Mouse (Mus musculus): ENCODE data around the gene Gchfr. TPM values are rescaled to one million over a fixed set of nuclear protein-coding genes. Genes with fewer than 3 reads are reported as not detected.

Gchfr gene
- polyA plus RNA-seq, 1 experiment from 2014 or later = 24.3 TPM

DNA sequence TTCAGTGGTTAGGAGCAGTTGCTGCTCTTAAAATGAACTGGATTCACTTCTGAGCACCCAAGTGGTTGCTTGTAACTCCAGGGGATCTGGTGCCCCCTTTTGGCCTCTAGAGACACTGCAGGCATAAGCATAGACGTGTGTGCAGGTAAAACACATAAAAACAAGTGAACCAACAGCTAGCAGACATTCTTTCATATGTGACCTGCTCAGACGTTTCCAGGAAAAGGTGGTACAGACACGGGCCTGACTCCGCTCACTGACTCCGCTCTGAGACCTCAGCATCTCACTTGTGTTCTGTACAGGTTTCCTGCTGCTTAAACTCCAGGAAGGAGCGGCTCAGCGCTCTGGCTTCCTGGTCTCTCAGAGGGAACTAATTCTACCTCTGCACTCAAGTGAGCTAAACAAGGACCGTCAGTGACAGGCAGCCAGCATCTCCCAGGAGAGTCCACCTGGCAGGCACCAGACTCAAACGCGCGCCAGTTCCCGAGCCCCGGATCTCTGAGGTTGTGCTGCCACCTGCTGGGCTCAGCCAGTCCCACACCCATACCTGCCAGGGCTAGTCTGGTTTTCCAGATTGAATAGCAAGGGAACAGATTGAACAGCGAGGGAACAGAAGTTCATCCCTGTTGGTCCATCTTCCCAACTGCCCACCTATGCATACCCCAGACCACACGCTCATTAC lies 21.6 kb downstream of the Gchfr start:
- Histone ChIP-seq H3K9ac (ENCODE audit: low read length) (peak overlapping the region; percentile 12; the same call in 1 of the 2 replicates), H3K4me2 (ENCODE audit: low read depth, low read length) (peak overlapping the region; percentile 64), H3K9me3 (ENCODE audit: control insufficient read depth, low read length) (no peaks in the 10 kb centered on the region), H3K27me3 (ENCODE audit: control insufficient read depth, insufficient read depth, low read depth, low read length) (no peaks in the 10 kb centered on the region), H3K27ac (ENCODE audit: low read length) (no peak overlapping the region), H3K4me3 (ENCODE audit: low read length) (peak overlapping the region; percentile 41), H3K4me1 (replicated peaks; ENCODE audit: control insufficient read depth, insufficient read depth, low read length) (peaks cover 3% of the 10 kb centered on the region), H3K36me3 (ENCODE audit: control insufficient read depth, insufficient read depth, low read length) (no peaks in the 10 kb centered on the region)
- peak; percentile 85 for ATAC-seq (ENCODE audit: low read depth)
- 6% methylated on average over 15 of the region's 15 CpGs for WGBS

DNA sequence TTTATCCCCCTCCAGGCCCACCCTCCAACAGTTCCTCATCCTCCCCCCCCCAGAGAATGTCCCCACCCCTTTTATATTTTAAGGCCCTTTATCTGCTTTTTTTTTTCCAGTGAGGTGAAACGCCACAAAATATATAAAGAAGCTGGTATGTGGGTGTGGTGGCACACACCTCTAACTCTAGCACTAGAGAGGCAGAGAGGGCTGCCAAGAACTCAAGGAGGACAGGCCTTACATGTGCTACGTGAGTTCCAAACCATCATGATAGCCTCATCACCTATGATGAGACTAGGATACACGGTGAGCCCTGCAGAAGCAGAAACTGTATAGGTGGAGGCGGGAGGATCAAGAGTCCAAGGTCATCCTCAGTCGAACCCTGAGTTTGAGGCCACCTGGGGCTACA lies 23.4 kb downstream of the Gchfr start:
- Histone ChIP-seq H3K4me3 (ENCODE audit: low read length) (no peak overlapping the region), H3K4me1 (replicated peaks; ENCODE audit: control insufficient read depth, insufficient read depth, low read length) (peaks cover 3% of the 10 kb centered on the region), H3K27ac (ENCODE audit: low read length) (peak overlapping the region; percentile 39), H3K27me3 (ENCODE audit: control insufficient read depth, insufficient read depth, low read depth, low read length) (no peaks in the 10 kb centered on the region), H3K4me2 (ENCODE audit: low read depth, low read length) (no peak overlapping the region), H3K9ac (ENCODE audit: low read length) (no peak overlapping the region), H3K36me3 (ENCODE audit: control insufficient read depth, insufficient read depth, low read length) (no peaks in the 10 kb centered on the region), H3K9me3 (ENCODE audit: control insufficient read depth, low read length) (no peaks in the 10 kb centered on the region)
- peak; percentile 65; the same call in 1 of the 2 replicates for ATAC-seq (ENCODE audit: low read depth)
- 67% methylated on average over 5 of the region's 5 CpGs for WGBS

DNA sequence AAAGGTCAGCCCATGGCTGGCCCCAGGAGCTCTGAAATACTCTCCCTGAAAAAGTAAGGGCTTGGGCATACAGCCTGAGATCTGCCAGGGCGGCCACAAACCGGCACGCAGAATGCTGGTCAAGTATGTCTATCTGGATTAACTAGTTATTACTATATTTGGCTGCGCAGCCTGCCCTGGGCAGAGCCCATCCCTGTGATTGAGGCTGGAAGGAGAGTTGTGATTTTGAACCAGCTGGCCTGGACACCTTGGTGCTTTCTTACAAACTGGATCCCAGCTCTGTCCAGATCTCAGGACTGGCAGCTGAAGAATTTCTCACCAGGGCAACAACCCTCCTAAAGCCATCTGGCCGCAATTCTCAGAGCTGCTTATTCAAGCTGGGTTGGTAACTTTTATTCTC lies 26.6 kb downstream of the Gchfr start:
- Histone ChIP-seq H3K4me2 (ENCODE audit: low read depth, low read length) (no peak overlapping the region), H3K27me3 (ENCODE audit: control insufficient read depth, insufficient read depth, low read depth, low read length) (no peaks in the 10 kb centered on the region), H3K27ac (ENCODE audit: low read length) (no peak overlapping the region), H3K9ac (ENCODE audit: low read length) (no peak overlapping the region), H3K36me3 (ENCODE audit: control insufficient read depth, insufficient read depth, low read length) (no peaks in the 10 kb centered on the region), H3K4me3 (ENCODE audit: low read length) (no peak overlapping the region), H3K9me3 (ENCODE audit: control insufficient read depth, low read length) (no peaks in the 10 kb centered on the region), H3K4me1 (replicated peaks; ENCODE audit: control insufficient read depth, insufficient read depth, low read length) (peaks cover 2% of the 10 kb centered on the region)
- ATAC-seq (ENCODE audit: low read depth) = no peak
- 91% methylated on average over 5 of the region's 5 CpGs for WGBS

DNA sequence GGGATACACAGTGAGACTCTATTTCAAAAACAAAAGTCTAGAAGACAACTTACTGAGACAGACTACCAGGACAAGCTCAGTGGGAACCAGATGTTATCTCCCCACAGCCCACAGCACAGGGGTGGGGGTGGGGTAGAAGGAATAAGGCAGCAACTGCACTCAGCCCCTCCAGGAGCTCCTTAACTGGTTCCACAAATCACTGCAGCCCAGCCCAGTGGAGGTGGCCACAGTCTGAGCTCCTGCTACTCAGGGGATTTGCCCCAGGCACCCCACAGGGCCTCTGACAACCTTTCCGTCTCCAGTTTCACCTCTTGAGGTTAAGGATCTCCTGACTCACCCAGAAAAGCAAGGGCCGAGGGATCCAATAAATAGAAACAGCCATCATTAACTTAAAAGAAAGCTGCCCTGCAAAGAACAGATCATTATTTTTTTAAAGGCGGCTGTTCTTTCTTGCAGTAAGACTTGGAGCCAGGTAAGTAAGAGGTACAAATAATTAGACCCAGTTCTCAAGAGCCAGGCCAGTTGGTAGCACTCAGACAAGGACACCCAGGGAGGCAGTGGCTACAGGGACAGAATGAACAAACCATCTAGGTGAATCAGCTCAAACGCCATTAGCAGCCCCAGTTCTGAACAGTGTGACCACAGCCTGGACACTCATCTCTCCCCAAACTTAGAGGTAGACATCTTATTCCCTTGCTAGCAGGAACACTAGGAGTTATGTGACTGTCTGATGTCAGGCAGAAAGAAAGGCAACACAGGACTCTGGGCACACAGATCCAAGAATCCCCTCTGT lies 28.9 kb downstream of the Gchfr start:
- Histone ChIP-seq H3K36me3 (ENCODE audit: control insufficient read depth, insufficient read depth, low read length) (no peaks in the 10 kb centered on the region), H3K4me3 (ENCODE audit: low read length) (no peak overlapping the region), H3K4me2 (ENCODE audit: low read depth, low read length) (no peak overlapping the region), H3K27ac (ENCODE audit: low read length) (no peak overlapping the region), H3K9ac (ENCODE audit: low read length) (no peak overlapping the region), H3K27me3 (ENCODE audit: control insufficient read depth, insufficient read depth, low read depth, low read length) (no peaks in the 10 kb centered on the region), H3K9me3 (ENCODE audit: control insufficient read depth, low read length) (no peaks in the 10 kb centered on the region), H3K4me1 (replicated peaks; ENCODE audit: control insufficient read depth, insufficient read depth, low read length) (no peaks in the 10 kb centered on the region; the same call in 1 of the 2 replicates)
- WGBS = 41% methylated on average over 4 of the region's 4 CpGs
- 0 out of 2 replicates have a peak, but pooled peaks have one; percentile 31 for ATAC-seq (ENCODE audit: low read depth)

- Histone ChIP-seq H3K27me3 (ENCODE audit: control insufficient read depth, insufficient read depth, low read depth, low read length) (no peaks in the 10 kb centered on the region), H3K4me1 (replicated peaks; ENCODE audit: control insufficient read depth, insufficient read depth, low read length) (peaks cover under 1% of the 10 kb centered on the region), H3K4me2 (ENCODE audit: low read depth, low read length) (no peak overlapping the region), H3K9ac (ENCODE audit: low read length) (no peak overlapping the region), H3K4me3 (ENCODE audit: low read length) (no peak overlapping the region), H3K36me3 (ENCODE audit: control insufficient read depth, insufficient read depth, low read length) (no peaks in the 10 kb centered on the region), H3K9me3 (ENCODE audit: control insufficient read depth, low read length) (no peaks in the 10 kb centered on the region), H3K27ac (ENCODE audit: low read length) (no peak overlapping the region)
- WGBS = 63% methylated on average over 1 of the region's 1 CpGs
- ATAC-seq (ENCODE audit: low read depth) = no peak
These were observed 29.9 kb downstream of the Gchfr start for GRCm38 (mm10) chr2:119197493-119197892.

DNA sequence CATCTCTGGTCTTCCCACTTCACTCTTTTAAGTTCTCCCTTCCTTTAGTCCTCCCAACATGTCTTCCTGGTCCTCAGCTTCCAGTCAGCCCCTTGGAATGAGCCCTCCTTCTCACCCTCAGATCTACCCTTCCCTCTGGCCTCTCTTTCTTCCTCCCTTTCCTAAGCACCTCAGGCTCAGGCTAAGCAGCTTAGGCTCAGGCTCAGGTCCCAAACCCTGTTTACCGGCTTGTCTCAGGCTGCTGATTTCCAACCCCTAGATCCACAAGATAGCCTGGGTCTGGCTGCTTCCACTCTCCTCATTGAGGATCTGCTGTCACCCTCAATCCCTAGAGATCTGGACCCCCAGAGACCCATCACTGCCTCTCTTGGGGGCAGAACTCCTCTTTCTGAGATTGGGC lies 30.5 kb downstream of the Gchfr start:
- Histone ChIP-seq H3K4me1 (replicated peaks; ENCODE audit: control insufficient read depth, insufficient read depth, low read length) (peaks cover 6% of the 10 kb centered on the region), H3K27ac (ENCODE audit: low read length) (no peak overlapping the region), H3K9me3 (ENCODE audit: control insufficient read depth, low read length) (no peaks in the 10 kb centered on the region), H3K4me2 (ENCODE audit: low read depth, low read length) (no peak overlapping the region), H3K9ac (ENCODE audit: low read length) (no peak overlapping the region), H3K4me3 (ENCODE audit: low read length) (no peak overlapping the region), H3K27me3 (ENCODE audit: control insufficient read depth, insufficient read depth, low read depth, low read length) (no peaks in the 10 kb centered on the region), H3K36me3 (ENCODE audit: control insufficient read depth, insufficient read depth, low read length) (no peaks in the 10 kb centered on the region)
- 39% methylated on average over 1 of the region's 1 CpGs for WGBS
- ATAC-seq (ENCODE audit: low read depth) = no peak

DNA sequence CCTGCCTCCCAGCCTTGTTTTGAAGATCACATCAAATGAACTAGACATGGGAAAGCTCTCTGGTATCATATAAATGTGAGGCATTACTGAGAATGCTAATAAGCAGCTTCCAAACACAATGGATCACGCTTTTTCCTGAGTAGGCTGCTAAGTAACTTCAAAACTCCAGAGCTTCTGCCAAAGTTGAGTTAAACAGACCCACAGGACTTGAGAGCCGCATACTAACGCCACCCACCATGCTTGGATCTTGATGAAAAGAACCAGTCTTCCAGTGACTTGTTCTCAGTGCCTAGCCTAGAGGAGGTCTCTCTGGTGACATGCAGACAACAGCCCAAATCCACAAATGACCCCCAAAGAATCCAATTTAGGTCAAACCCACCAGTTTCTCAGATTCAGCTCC lies 31.4 kb downstream of the Gchfr start:
- Histone ChIP-seq H3K4me2 (ENCODE audit: low read depth, low read length) (no peak overlapping the region), H3K4me3 (ENCODE audit: low read length) (no peak overlapping the region), H3K27me3 (ENCODE audit: control insufficient read depth, insufficient read depth, low read depth, low read length) (no peaks in the 10 kb centered on the region), H3K9ac (ENCODE audit: low read length) (no peak overlapping the region), H3K4me1 (replicated peaks; ENCODE audit: control insufficient read depth, insufficient read depth, low read length) (peaks cover 11% of the 10 kb centered on the region), H3K9me3 (ENCODE audit: control insufficient read depth, low read length) (no peaks in the 10 kb centered on the region), H3K36me3 (ENCODE audit: control insufficient read depth, insufficient read depth, low read length) (no peaks in the 10 kb centered on the region), H3K27ac (ENCODE audit: low read length) (no peak overlapping the region)
- 63% methylated on average over 3 of the region's 3 CpGs for WGBS
- no peak for ATAC-seq (ENCODE audit: low read depth)

DNA sequence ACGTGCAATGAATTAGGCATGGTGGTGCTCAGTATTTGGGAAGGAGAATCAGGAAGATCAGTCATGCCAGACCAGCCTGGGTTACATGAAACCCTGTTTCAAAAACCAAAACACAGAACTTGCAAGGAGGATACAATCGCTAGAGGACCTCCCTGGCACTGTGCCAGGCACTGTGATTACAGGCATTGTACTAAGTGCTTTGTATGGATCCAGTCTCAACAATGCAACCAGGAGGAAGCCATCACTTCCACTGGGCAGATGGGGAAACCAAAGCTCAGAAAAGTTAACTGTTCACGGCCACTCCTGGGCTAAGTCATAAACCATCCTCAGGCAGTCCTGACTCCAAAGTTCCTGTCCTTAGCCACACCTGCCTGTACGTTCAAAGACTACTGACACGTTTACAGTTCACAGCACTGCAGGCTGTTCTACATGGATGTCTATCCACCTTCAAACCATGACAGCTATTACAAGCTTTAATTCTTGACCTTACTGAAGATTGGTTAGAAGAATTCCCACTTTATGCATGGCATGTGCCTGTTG lies 35.4 kb downstream of the Gchfr start:
- Histone ChIP-seq H3K9ac (ENCODE audit: low read length) (no peak overlapping the region), H3K36me3 (ENCODE audit: control insufficient read depth, insufficient read depth, low read length) (no peaks in the 10 kb centered on the region), H3K4me1 (replicated peaks; ENCODE audit: control insufficient read depth, insufficient read depth, low read length) (peaks cover 14% of the 10 kb centered on the region), H3K9me3 (ENCODE audit: control insufficient read depth, low read length) (no peaks in the 10 kb centered on the region), H3K27ac (ENCODE audit: low read length) (0 out of 2 replicates have a peak overlapping the region, but pooled peaks have one; percentile 34), H3K27me3 (ENCODE audit: control insufficient read depth, insufficient read depth, low read depth, low read length) (no peaks in the 10 kb centered on the region), H3K4me2 (ENCODE audit: low read depth, low read length) (no peak overlapping the region), H3K4me3 (ENCODE audit: low read length) (no peak overlapping the region)
- 37% methylated on average over 5 of the region's 5 CpGs for WGBS
- ATAC-seq (ENCODE audit: low read depth) = 0 out of 2 replicates have a peak, but pooled peaks have one; percentile 40

DNA sequence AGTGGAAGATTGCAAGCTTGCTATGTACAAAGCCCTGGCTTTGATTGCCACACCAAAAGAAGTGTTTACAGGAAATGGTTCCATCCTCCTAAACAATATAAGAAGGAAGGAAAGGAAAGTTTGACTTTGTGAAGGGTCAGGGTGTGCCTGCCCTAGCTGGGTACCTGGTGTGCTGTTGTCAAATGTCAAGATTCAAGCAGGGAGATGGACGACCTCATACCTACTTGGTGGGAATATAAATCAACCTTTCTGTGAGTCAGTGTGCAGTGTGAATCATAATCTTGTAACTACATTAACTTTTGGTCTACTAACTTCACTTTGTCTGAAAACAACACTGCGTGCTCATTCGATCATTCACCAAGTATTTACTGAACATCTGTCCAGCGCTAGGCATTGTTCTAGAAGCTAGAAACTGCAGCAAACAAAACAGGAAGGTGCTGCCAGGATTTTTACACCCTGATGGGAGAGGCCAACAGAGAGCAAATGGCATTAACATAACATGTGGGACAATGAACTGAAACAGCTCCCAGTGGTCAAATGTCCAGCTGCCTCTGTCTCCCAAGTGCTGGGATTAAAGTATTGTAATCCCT lies 36.4 kb downstream of the Gchfr start:
- Histone ChIP-seq H3K9ac (ENCODE audit: low read length) (no peak overlapping the region), H3K36me3 (ENCODE audit: control insufficient read depth, insufficient read depth, low read length) (no peaks in the 10 kb centered on the region), H3K4me1 (replicated peaks; ENCODE audit: control insufficient read depth, insufficient read depth, low read length) (peaks cover 14% of the 10 kb centered on the region), H3K27me3 (ENCODE audit: control insufficient read depth, insufficient read depth, low read depth, low read length) (no peaks in the 10 kb centered on the region), H3K9me3 (ENCODE audit: control insufficient read depth, low read length) (no peaks in the 10 kb centered on the region), H3K4me2 (ENCODE audit: low read depth, low read length) (no peak overlapping the region), H3K27ac (ENCODE audit: low read length) (peak overlapping the region; percentile 11; the same call in 1 of the 2 replicates), H3K4me3 (ENCODE audit: low read length) (no peak overlapping the region)
- 59% methylated on average over 4 of the region's 4 CpGs for WGBS
- no peak for ATAC-seq (ENCODE audit: low read depth)
